Mouse (Mus musculus) C2C12 (cell line): Measurements from ENCODE around the gene Dnm2.

Experiments
- CTCF ChIP-seq: IDR thresholded peaks from one replicate; pipeline ENCODE4 v1.5.1; 2011; ENCODE audit not compliant: control insufficient read depth, insufficient read depth, insufficient read length
- MAX ChIP-seq: IDR thresholded peaks from one replicate; pipeline ENCODE4 v1.6.1; 2011; ENCODE audit warnings: mild to moderate bottlenecking, control low read depth
- USF1 ChIP-seq: IDR thresholded peaks from one replicate; pipeline ENCODE4 v1.6.1; 2011; ENCODE audit warnings: low read depth, mild to moderate bottlenecking, control low read depth, moderate library complexity

GRCm38 (mm10) chr9:21556996-21557395 lies 132.3 kb downstream of the Dnm2 start:
- TF ChIP-seq CTCF (no peak), USF1 (no peak), MAX (no peak)
